Mouse (Mus musculus): ENCODE results near the gene Rad23a.

- no peak for TF ChIP-seq CTCF (IDR thresholded peaks at IDR 0.05; ENCODE audit: borderline replicate concordance, insufficient read depth, low read depth, low read length)
- TF ChIP-seq POLR2A (IDR thresholded peaks at IDR 0.05; ENCODE audit: borderline replicate concordance, insufficient read depth, low read length), result no peak
Observed at GRCm38 (mm10) chr8:84889141-84889540, 48.7 kb upstream of the Rad23a start.
